Mouse (Mus musculus): ENCODE measurements around the gene Gbp5.
A peak's percentile ranks its signal among the peaks of the same experiment; 100 is the strongest.
"Not testable (repeated sequence)": the region's sequence is repeated elsewhere in the genome, so short reads cannot be mapped to it uniquely, and the experiment has no call there.

The Gbp5 gene

DNA sequence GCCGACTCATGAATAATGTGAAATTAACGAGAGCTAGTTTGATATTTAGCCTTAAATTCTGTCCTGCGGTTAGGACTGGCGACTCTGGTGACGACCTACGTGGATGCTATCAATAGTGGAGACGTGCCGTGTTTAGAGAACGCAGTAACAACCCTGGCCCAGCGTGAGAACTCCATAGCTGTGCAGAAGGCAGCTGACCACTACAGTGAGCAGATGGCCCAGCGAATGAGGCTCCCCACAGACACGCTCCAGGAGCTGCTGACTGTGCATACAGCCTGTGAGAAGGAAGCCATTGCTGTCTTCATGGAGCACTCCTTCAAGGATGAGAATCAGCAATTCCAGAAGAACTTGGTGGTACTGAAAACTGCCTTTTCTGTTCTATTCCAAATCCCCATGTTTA, 49.0 kb downstream of the Gbp5 start:
- DNase-seq (ENCODE audit: low spot score), result not testable (repeated sequence)

GRCm38 (mm10) chr3:142546690-142547089, 52.9 kb downstream of the Gbp5 start:
- no peak for DNase-seq (ENCODE audit: low spot score)

GRCm38 (mm10) chr3:142550052-142550676, 56.4 kb downstream of the Gbp5 start:
- DNase-seq (ENCODE audit: low spot score), result no peak

DNA sequence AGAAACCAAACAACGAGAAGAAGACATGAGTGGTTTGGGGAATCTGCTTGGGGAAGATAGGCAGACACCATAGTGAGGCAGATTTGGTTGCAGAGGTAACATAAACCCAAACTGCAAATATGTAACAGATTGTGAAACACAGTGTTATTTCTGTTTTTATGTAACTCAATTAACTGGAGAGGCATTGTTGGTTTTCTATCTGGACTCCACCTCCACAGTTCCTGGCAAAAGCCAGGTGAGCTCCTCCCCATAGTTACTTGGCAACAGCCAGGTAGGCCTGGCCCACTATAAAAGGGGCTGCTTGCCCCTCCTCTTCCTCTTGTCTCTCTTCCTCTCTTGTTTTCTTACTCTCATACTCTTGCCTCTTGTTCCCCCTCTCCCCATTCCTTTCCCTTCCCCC, 60.8 kb downstream of the Gbp5 start:
- DNase-seq (ENCODE audit: low spot score), result no peak

DNA sequence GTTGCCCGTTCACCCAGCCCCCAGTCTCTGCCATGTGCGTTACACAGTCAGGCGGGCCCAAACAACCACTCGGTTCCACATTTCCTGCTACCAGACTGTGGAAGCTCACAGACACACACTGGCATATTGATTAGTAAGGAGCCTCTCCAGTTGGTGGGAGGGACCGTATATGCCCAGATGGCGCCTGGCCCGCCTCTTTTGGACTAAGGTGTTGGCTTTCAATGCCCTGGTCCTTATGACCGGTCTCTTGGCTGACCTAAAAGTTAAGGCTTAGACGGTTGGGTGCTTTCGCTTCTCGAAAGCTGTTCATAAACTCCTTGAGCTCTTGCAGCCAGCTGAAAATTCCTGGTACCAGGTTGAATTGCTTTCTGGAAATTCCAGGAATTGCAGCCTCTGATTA, 61.8 kb downstream of the Gbp5 start:
- DNase-seq (ENCODE audit: low spot score), result no peak

GRCm38 (mm10) chr3:142559632-142560228, 66.0 kb downstream of the Gbp5 start, which contains the start of gene Gbp3:
Gbp3 (plus strand) TSS chr3:142560026.
- peak; percentile 21 for DNase-seq (ENCODE audit: low spot score)

GRCm38 (mm10) chr3:142560296-142560948, 66.6 kb downstream of the Gbp5 start:
- peak; percentile 86 for DNase-seq (ENCODE audit: low spot score)

- DNase-seq (ENCODE audit: low spot score), result no peak
These were observed 67.4 kb downstream of the Gbp5 start for GRCm38 (mm10) chr3:142561045-142561646.

- no peak for DNase-seq (ENCODE audit: low spot score)
These were observed 67.9 kb downstream of the Gbp5 start for GRCm38 (mm10) chr3:142561666-142562065.

GRCm38 (mm10) chr3:142567490-142567889, 73.7 kb downstream of the Gbp5 start:
- DNase-seq (ENCODE audit: low spot score), result not testable (repeated sequence)

DNA sequence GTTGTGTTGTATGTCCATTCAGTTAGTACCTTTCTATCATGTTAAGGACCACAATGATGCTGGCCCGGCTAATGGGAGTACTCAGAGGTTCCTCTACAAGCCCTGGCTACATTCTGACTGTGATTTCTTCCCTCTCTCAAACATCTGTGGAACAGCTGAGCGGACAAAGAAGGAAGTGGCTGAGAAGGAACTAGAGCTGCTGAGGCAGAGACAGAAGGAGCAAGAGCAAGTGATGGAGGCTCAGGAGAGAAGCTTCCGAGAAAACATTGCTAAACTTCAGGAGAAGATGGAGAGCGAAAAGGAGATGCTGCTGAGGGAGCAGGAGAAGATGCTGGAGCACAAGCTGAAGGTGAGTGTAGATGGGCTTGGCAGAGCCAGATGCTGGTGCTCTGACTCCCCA, 77.0 kb downstream of the Gbp5 start:
- DNase-seq (ENCODE audit: low spot score), result no peak

Measured in ovary, postnatal 14 days (tissue).